Mouse (Mus musculus) ES-CJ7 (cell line): Measurements from ENCODE around the gene Lrrc74a.

Source experiments
- DNase-seq: peaks from one replicate; pipeline ENCODE4 v3.0.0; 2011; ENCODE audit warnings: low read depth, low spot score

The Lrrc74a gene

GRCm38 (mm10) chr12:86734319-86734810 lies at the start of gene Lrrc74a:
TSS of gene Lrrc74a (plus strand) at chr12:86734369.
- DNase-seq: no peak

GRCm38 (mm10) chr12:86685275-86685674 lies 48.9 kb upstream of the Lrrc74a start:
- no peak for DNase-seq

- peak; percentile 64 for DNase-seq
Observed at GRCm38 (mm10) chr12:86686551-86687330, 47.4 kb upstream of the Lrrc74a start.

GRCm38 (mm10) chr12:86687445-86687955 lies 46.7 kb upstream of the Lrrc74a start:
- peak; percentile 83 for DNase-seq

GRCm38 (mm10) chr12:86687971-86688573 lies 46.1 kb upstream of the Lrrc74a start:
- peak; percentile 94 for DNase-seq

- peak; percentile 37 for DNase-seq
Observed at GRCm38 (mm10) chr12:86688917-86689316, 45.3 kb upstream of the Lrrc74a start.

DNA sequence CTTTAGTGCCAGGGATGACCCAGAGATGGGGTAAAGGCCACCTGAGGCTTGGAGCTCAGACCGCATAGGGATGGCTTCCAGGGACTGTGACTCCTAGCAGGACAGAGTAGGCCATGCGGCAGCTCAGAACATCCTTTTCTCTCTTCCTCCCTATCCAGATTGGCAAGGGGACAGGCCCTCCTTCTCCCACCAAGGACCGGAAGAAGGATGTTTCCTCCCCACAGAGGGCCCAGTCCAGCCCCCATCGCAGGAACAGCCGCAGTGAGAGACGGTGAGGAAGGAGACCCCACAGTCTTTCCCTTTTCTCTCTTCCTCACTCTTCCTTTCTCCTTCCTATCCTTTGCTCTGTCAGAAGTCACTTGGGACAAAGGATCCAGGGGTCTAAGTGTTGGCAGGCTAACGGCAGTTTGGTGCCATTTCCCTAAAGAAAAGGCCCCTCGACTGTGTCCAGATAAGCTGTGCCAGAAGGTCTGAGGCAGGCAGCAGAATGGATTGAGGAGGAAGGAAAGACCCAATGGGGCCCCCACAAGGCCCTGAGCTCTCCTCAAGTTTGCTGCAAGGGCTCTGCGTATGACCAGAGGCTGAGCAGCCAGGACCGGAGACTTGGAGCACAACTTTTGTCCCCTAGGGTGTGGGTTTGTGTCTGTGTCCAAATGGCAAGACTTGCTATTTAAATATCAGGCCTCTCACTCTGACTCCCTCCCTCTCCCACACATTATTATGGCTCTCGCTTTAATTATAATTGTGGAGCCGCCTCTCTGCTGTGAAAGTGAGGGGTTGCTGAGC lies 43.3 kb upstream of the Lrrc74a start:
- DNase-seq: no peak

GRCm38 (mm10) chr12:86692471-86693356 lies 41.5 kb upstream of the Lrrc74a start:
- no peak for DNase-seq

DNA sequence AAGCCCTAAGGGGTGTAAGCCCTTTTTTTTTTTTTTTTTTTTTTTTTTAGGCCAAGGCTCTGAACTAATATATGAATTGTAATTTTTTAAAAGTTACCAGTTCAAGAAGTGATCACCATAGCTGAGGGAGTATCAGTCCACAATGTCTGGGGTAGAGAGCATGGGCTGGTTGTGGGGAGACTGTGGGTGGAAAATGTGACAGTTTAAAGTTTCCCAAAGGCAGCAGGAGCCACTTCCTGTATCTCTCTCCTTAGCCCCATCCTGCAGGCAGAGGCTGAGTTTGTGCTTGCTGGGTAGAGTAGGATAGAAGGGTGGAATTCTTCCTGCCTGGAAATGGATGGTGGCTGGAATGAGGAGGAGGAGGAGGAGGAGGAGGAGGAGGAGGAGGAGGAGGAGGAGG lies 40.8 kb upstream of the Lrrc74a start:
- no peak for DNase-seq

DNA sequence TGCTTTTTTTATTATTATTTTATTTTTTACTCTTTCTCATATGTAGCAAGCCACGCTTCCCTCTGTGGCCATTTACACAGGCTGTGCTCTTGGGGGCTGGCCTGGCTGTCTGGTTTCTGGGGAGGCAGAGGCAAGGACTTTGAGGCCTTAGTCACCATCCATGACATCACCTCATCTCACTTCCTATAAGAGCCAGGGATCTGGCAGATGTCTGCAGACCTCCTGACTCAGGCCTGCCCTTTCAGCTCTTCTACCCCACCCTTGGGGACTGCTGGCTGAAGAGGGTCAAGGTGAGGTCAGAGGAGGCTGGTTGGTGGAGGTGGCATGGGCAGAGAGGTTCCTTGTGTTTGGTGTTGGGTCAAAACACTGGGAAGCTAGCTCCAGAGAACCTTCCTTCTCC lies 39.7 kb upstream of the Lrrc74a start:
- no peak for DNase-seq

- DNase-seq: no peak
Observed at GRCm38 (mm10) chr12:86697996-86698395, 36.2 kb upstream of the Lrrc74a start.

GRCm38 (mm10) chr12:86698537-86698936 lies 35.6 kb upstream of the Lrrc74a start:
- no peak for DNase-seq

DNA sequence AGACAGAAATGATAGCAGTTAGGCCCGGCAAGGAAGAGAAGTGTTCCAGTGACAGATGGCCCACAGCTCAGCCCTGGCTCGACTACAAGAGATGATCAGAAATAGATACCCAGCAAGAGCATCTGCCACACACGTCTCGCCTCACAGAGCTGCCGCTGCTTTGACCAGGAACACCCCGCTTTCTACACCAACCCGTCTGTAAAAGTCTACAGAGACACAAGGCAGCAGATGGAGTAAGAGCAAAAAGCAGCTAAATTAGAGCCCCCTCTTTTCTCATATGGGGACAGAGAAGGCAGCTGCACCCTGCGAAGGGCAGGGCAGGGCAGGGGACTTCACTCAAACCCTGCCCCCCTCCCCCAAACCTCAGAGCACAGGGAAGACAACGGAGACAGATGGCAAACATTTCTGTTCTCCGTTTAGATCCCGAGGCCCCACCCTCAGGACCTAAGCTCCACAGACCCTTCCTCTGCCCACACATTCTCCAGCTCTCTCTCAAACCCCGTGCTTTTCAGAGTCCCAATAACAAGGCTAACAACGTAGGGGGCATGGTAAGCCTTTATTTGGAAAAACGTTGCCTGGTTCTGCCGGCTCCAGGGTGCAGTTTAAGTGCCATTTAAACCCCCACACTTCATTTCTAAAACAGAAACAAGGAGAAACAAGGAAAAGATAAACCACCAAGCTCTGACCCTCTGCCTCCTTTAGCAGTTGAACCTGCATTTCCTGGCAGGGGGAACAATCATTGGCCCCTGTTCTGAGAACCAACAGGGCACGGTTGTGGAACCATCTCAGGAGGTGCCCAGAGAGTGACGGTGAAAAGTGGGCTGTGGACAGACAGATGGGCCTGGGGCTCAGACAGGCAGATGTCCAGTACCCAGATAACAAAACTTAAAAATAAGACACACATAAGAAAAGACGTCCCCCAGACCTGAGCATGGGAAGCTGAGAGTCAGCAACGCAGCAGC lies 33.9 kb upstream of the Lrrc74a start:
- DNase-seq: no peak

DNA sequence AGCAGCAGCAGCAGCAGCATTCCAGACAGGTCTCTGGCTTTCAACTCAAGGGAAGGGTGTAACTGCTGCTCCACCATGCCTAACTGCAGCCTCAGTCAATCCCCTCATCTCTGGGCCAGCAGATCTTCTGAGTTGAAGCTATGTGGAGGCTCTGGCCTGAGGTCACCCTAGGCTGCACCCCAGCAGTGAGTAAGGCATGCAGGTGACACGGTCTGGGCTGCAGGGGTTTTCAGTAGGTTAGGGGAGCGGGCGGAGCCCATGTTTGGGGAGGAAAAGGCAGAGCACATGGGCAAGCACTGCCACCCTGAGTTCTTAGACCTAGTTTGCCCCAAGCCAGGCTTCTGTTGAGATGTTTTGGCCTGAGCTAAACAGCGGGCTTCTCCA lies 33.2 kb upstream of the Lrrc74a start:
- no peak for DNase-seq

GRCm38 (mm10) chr12:86701491-86701890 lies 32.7 kb upstream of the Lrrc74a start:
- no peak for DNase-seq

GRCm38 (mm10) chr12:86702690-86703089 lies 31.5 kb upstream of the Lrrc74a start:
- no peak for DNase-seq

- DNase-seq: peak; percentile 44
Observed at GRCm38 (mm10) chr12:86705843-86706242, 28.3 kb upstream of the Lrrc74a start.

DNA sequence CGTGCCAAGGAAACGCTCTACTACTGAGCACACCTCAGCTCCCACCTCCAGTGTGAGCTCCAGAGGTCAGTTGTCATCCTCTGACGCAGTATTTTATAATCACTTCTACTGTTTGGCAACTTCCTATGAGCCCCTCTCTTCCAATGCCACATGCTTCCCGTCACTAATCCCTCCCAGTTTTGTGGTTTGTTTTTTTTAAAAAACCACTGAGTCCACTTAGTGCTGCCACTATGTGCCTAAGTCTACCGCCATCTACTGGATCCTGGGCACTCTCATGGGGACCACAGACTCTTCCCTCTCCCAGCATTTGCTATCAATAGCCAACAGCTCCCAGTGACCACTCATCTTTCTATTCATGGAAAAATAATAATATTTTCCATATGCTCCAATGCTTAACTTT lies 20.1 kb upstream of the Lrrc74a start:
- peak; percentile 57 for DNase-seq

- DNase-seq: peak; percentile 60
Observed at GRCm38 (mm10) chr12:86715401-86715800, 18.8 kb upstream of the Lrrc74a start.

DNA sequence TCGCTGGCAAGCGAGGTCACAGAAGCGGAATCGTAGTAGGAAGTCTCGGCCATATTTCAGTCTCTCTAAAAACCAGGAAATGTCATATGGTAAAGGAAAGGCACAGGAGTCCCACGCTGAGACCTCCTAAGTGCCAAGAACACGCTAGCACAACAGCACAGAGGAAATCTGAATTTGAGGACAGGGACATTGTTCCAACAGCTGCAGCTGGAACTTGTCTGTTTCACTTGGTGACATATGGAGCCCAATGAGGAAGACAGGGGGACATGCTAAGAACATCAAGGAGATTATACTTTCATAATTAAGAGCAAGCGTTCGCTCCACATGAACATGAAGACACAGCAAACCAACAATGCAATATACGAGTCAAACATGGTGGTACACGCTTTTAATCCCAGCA lies 17.2 kb upstream of the Lrrc74a start:
- no peak for DNase-seq
